Mouse (Mus musculus) layer of hippocampus, postnatal 14 days (tissue): Measurements from ENCODE around the gene Aff4. TPM values are rescaled to one million over a fixed set of nuclear protein-coding genes. Genes with fewer than 3 reads are reported as not detected.
"Not testable (repeated sequence)": the region's sequence is repeated elsewhere in the genome, so short reads cannot be mapped to it uniquely, and the experiment has no call there.

ENCODE experiments used
- DNase-seq, 2 experiments: peaks; one replicate each; pipeline ENCODE4 v3.0.0; 2021 to 2022; ENCODE audit warnings: low spot score in 2 of 2, mixed read lengths in 1 of 2
- long read RNA-seq, 2 experiments: library from polyadenylated mRNA; stranded (forward); transcript quantifications; one replicate each; pipeline ENCODE4 v2.0.0; 2021
- total RNA-seq, 2 experiments: library from RNA; stranded (reverse); gene quantifications; 2 replicates each; pipeline ENCODE4 v1.2.3; 2021

Aff4 gene
- 100 to 1,000 TPM; 220 to 224 TPM for total RNA-seq
- long read RNA-seq, experiment 1, full-length matches to known transcripts = 1 of 11 reads
- long read RNA-seq, experiment 1, partial matches to known transcripts = 3 of 11 reads
- long read RNA-seq, experiment 1, other reads (novel, unspliced or antisense) = 7 of 11 reads
- long read RNA-seq, experiment 2, partial matches to known transcripts = 1 of 12 reads
- long read RNA-seq, experiment 2, other reads (novel, unspliced or antisense) = 11 of 12 reads

DNA sequence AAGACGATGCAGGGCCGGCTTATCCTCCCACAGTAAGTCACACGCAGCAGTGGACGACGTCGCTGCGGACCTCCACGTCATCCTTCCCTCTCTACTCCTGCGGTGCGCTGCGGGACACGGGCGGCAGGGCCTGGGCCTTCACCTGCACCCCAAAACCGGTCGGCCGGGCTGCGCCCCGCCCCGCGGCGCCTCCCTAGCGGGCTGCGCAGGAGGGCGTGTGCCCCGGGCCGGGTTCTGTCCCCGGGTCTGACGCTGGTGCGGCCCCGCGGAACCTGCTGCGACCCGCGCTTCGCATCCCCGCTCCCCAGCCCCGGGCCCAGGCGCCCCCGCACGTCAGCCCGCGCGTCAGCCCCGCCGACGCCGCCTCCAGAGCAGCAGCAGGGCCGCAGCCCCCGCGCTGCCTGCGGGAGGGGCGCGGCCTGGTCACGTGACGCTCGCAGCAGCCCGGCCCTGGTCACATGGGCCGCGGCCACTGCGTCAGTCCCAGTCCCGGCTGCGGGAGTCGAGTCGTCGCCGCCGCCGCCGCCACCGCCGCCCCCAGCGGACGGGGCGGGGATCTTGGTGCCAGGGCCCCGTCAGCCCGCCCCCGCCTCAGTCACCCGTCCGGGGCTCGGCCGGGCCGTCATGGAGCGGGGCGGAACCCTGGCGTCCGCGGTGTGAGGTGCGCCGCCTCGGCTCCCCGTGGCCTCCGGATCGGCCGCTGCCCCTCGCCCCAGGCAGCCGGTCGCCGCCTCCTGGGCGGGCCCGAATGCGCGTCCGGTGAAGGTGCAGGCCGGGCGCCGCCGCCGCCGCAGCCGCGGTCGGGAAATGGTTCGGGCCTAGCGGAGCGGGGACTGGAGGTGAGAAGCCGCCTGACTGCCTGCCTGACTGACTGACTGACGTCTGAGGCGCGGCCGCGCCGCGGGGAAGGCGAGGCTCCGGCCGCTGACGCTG is at the start of gene Aff4:
Aff4 (plus strand) TSS at position 543 of the 933 bp plus-strand sequence.
- DNase-seq = peak; percentile 85 to 89

DNA sequence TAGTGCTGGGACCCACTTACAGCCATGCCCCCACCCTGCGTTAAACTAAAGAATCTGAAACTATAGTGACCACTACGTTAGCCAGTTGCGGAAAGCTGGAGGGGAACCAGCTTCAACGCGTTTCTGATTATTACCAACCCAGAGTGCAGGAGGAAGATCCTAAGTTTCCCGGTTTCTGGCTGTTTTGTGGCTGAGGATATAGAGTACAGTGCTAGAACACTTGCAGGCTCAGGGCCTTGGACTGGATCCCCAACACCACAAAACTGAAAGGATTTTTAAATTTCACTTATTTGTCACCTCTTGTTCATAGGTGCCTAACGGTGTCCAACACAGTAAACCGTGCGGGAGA is 49.5 kb upstream of the Aff4 start:
- no peak for DNase-seq

DNA sequence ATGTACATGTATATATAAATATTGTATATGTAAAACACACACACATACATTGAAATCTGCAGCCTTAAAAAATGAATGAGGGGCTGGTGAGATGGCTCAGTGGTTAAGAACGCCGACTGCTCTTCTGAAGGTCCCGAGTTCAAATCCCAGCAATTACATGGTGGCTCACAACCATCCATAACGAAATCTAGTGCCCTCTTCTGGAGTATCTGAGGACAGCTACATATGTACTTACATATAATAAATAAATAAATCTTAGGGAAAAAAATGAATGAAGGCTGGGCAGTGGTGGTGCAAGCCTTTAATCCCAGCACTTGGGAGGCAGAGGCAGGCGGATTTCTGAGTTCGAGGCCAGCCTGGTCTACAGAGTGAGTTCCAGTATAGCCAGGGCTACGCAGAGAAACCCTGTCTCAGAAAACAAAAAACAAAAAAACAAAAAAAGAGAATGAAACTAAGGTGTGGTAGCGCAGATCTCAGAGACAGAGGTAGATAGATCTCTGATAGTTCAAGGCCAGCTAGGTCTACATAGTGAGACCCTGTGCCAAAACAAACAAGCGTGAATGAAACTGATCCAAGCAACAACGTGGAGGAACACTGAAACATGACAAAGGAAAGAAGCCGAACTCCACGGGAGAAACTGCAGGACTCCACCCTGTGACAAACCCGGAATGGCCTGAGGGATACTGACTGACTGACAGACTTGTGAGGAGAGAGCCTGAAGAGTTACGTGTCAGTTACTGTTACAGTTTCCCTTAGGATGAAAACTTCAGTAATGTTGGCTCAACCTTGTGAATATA is 46.4 kb upstream of the Aff4 start:
- DNase-seq = no peak

DNA sequence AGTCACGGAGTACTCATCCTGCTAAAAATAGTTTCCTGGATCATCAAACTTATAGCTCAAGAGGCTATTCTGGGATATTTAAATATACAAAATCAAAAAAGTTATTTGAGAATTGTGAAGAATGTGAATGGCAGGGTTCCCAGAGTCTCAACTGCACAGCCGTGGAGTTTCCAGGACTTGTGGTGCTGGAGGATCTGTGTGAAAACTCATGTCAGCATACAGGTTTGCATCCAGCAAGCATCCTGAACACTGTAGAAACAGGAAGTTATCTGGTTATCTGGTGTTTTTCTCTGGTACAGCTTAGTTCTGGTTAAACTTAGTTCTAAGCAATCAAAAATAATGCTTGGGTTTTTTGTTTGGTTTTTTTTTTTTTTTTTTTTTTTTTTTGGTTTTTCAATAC is 43.7 kb upstream of the Aff4 start:
- no peak for DNase-seq

DNA sequence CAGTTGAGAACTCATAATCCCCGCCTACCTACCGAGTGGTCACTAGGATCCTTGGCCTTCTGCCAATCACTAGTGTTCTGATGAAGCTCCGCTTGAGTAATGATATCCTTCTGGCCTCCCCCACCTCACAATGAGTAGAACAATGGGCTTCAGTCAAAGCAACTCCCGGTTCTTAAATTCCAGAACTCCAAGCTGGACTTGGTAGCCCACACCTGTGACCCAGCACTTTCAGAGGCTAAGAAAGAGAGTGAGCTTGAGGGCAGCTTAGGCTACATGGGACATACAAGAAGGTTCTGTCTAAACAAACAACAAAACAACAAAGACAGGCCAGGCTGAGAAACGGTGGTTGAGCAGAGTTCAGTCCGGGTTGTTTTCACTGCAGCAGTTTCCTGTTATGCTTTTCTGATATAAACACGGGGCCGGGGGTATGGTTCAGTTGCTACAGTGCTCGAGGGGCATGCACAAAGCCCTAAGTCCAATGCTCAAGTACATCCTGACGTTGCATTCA is 43.0 kb upstream of the Aff4 start:
- DNase-seq = no peak

DNA sequence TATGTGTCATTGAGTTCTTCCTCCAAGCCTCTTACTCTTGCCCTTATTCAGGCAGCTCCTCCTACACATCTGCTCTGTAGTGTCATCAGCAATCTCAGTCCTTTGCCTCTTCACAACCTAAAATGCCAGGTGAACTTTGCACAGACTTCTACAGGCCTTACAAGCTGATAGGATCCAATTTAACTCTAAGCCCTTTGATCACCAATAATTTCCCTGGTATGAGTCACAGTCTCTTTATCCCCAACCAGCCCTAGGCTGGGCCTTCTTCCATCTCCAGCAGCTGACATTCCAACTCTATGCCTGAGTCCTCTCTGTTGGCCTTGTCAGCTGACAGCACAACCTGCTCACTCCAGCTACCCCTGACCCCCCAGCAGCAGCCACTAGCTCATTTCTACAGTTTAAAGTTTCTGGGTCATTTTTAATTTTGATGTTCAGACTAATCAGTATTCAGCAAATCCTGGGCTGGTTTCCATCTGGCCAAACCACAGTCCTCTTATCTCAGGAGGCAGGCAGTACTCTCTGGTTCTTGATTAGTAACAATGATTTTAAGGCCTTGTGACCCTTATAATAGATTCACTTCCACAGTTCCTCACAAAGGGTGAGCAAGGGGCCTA is 42.3 kb upstream of the Aff4 start:
- DNase-seq = no peak

DNA sequence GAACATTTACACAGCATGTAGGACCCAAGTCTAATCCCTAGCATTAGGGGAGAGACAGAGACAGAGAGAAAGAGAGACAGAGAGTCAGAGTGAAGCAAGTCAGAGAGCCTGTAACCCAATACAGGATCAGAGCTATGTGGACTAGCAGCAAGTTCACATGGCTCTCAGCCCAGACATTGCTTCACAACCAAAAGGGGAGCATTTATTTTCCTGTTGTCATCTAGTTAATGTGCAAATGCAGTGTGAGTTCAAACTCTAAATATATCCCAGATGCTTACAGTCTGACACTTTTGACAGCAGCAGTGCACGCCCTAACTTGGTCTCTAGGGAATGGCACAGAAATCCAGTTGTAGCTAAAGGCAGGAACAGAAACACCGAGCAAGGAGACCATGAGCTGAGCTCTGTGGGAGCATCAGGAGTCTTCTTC is 41.7 kb upstream of the Aff4 start:
- DNase-seq = no peak

DNA sequence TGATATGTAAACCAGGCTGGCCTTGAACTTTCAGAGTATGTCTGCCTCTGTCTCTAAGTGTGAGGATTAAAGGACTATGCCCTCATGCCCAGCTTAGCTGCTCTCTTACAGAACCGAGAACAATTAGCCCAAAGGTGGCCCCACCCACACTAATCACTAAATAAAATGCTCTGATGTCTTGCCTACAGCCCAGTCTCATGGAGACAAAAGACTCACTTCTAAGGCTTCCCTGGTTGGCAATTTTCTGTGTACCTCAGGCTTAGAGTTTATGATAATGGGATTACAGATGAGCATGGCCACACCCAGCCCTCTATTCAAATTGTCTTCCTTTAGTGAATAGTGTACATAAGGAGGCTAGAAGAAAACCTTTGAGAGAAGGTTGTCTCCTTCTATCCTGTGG is 39.2 kb upstream of the Aff4 start:
- DNase-seq = no peak

DNA sequence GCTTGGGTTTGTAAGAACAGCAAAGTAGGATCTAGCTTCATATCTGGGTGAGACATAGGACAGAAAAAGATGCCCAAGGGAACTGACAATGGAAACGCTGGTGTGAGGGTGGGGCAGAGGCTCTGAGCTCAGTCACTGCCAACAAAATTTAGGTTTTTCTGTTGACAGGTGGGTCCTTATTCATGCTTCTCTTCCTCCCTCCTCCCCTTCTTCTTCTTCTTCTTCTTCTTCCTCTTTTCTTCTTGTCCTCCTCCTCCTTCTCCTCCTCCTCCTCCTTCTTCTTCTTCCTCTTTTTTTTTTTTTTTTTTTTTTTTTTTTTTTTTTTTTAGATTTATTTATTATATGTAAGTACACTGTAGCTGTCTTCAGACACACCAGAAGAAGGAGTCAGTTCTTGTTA is 37.8 kb upstream of the Aff4 start:
- DNase-seq = not testable (repeated sequence)

DNA sequence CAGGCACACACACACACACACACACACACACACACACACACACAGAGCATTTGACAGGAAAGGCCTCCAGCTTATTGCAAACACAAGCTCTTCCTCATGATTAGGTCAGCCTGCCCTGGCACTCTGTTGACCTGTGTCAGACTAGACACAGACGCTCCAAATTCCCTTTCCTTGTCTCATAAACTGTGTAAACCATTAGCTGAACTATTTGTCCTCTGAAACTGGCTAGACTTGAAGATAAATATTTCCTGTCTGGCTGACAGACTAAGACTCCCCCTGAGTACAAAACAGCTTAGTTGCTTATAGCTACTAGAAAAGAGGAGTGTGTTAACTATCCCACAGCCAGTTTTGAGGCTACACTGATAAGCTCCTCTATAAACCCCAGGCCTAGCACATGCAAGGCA is 35.9 kb upstream of the Aff4 start:
- DNase-seq = no peak

DNA sequence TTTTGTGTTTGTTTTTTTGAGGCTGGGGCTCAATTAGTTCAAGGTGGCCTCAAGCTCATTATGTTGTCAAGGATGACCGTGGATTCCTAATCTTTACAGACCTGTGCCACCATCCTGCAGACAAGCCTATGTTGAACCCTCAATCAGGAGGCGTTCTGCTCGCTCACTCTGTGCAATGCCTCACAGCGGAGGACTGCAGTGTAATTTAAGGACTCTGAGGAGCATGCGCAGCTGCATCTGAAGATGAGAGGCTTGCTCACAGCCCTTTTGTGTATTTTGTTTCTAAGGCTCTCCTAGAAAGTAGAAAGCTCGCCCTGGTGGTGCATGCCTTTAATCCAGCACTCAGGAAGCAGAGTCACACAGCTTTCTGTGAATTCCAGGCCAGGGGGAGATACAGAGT is 33.6 kb upstream of the Aff4 start:
- no peak for DNase-seq

DNA sequence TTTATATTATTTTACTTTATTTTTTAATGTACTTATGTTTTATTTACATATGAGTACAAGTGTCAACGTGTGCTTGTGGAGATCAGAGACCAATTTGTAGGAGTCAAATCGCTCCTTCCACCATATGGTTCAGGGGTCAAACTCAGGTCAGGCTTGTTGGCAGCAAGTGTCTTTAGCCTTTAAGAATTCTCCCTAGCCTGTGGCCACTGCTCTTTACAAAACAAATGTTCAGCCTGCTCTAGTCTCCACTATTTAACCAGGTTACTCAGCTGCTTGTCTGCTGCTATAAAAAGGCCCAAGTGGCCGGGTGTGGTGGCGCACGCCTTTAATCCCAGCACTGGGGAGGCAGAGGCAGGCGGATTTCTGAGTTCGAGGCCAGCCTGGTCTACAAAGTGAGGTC is 32.6 kb upstream of the Aff4 start:
- no peak for DNase-seq

DNA sequence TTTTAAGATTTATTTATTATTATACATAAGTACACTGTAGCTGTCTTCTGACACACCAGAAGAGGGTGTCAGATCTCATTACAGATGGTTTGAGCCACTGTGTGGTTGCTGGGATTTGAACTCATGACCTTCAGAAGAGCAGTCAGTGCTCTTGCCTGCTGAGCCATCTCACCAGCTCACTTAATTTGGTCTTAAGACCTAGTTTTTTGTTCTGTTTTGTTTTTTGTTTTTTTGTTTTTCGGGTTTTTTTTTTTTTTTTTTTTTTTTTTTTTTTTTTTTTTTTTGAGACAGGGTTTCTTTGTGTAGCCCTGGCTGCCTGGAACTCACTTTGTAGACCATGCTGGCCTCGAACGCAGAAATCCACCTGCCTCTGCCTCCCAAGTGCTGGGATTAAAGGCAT is 32.1 kb upstream of the Aff4 start:
- DNase-seq = not testable (repeated sequence)

DNA sequence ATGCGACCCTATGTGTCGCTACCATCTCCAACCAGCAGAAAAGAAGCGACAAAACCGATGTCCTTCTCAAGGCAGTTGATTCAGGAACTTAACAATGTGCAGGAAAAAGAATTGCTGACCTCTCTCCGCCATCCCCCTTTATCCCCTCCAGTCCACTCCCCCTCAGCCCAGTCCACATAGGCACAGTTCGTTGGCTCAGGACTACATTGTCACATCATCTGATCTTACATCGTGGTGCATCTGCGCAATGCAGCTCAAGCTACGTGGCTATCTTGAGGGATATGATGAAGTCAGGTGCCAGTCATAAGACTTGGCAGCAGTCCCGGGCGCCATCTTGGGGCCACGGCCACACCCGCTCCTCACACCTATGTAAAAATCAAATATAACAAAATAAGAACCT is 30.8 kb upstream of the Aff4 start:
- DNase-seq = not testable (repeated sequence)

DNA sequence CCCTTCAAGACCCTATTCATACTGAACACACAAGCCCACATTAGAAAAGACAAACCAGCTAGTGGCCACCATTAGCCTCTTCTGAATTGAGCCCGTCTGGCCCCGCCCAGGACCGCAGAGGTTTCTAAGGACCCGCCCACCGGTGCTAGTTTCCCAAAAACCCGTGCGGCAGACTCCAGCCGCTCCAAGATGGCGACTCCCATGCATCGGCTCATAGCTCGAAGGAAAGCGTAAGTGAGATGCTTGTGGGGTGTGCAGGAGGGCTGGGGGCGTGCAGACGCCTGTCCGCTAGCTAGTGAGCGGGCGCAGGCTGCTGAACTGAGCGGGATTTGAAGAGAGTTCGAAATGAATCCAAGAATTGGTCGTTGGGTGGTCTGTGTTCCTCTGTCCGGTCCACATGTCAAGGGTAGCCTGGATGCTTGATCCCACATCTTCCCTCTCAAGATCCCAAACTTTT is 26.1 kb upstream of the Aff4 start, which contains the start of gene Zcchc10:
Zcchc10 (plus strand) TSS at position 168 of the 457 bp plus-strand sequence.
- peak; percentile 73 to 84 for DNase-seq

DNA sequence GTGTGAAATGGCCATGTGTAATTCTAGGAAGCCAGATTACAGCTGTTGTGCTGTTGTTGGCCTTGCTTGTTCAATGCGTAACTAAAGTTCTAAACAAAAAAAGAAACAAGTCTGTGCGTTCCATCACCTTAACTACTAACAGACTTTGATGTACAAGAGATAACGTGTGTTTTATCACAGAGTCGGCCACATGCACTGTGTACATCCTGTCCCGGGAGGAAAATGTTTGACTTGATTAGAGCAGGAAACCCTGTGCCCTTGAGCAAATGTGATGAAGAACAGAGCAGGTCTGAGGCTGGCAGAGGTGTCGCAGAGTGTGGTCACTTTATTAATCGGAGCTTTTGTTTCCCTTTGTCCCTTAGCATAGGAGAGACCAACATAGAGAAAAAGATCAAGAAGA is 20.3 kb upstream of the Aff4 start:
- no peak for DNase-seq

DNA sequence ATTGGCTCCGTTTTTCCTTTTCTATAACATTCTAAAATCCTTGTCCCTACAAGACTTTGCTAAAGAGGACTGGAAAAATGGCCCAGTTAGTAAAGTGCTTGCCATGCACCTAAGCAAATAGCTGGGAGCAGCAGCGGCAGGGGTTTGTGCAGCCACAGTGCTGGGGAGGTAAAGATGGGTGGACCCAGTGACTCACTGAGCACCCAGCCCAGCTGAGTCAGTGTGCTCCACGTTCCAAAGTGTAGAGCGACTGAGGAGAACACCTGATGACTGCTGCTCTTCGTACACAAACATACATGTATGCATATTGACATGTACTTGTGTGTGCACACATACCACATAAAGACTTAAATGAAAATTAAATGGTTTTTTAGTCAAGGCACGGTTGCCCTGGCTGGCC is 19.5 kb upstream of the Aff4 start:
- DNase-seq = no peak

DNA sequence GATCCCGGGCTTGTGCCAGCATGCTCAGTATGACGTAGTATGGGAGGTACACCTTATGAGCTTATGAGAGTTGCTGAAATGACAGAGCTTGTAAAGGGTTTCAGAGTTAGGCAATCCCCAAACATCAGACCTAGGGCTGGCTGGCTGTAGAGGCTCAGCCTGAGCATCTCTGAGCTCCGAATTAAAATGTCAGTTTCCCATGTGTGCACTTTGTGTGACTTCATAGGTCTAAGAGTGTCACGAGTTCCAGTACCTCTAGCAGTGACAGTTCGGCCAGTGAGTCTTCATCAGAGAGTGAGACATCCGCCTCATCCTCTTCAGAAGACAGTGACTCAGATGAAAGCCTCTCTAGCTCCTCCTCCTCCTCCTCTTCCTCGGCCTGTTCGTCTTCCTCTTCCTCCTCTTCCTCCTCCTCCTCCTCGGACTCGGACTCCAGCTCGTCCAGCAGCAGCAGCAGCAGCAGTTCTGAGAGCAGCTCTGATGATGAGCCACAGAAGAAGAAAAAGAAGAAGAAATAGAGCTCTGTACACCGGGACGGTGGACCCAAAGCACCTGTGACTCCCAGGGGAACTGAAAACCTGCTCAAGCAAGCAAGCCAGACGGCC is 18.5 kb upstream of the Aff4 start:
- no peak for DNase-seq

DNA sequence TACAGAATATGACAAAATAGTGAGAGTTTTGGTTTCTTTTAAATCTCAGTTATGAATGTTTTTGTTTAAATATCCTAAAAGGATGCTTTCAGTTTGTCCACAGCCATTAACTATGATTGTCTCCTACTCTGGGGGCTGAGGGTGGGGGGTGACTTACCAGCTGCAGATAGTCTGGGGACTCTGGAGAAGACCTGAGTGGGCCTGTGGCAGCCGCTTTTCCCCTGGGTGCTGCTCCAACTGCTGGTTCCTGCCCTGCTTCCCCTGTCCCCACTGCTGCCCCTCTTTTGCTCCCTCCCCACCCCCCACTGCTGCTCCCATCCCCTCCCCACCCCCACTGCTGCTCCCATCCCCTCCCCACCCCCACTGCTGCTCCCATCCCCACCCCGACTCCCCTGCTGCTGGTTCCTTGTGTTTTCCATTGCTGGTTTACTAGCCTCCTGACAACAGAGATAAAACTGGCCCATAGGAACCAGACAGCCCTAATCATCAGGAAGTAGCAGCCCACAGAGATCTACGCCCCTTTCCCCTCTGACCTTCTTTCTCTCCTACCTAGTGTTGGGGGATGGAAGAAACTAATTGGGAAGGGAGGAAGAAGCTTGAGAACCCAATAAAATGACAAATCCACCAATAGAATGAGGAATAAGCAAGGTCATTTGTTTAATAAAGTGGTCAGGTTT is 15.0 kb upstream of the Aff4 start:
- DNase-seq = no peak

DNA sequence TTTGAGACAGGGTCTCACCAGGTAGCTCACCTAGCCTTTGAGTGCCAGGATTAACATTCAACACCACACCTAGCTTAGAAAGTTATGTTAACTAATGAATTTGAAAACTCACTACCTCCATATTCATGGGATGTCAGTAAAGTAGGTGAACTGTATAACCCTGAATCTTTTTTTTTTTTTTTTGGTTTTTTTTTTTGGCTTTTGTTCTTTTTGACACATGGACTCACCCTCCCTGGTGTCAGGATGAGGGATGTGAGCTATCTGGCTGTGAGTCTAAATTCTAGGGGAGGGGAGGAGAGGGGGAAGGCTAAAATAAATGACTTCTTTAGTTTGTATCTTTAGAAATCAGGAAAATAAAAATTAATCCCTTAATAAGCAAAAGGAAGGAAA is 14.5 kb upstream of the Aff4 start:
- no peak for DNase-seq
